Mouse (Mus musculus) MEL (cell line): ENCODE data around the gene Ctdspl. TPM values are rescaled to one million over a fixed set of nuclear protein-coding genes. Genes with fewer than 3 reads are reported as not detected.
A peak's percentile ranks its signal among the peaks of the same experiment; 100 is the strongest.

ENCODE experiments used
- DNase-seq: peaks from one replicate; pipeline ENCODE4 v3.0.0; 2011; ENCODE audit warnings: low read depth, low spot score
- H3K27ac ChIP-seq: 2 replicates; pipeline ENCODE4 v1.5.1; 2012; ENCODE audit warnings: low read depth, mild to moderate bottlenecking, control low read depth, low read length, moderate library complexity; ENCODE audit not compliant: control insufficient read depth
- H3K27me3 ChIP-seq, 2 experiments: fragments of 150-350 bp in 1 of 2; sonication (generic) in 1 of 2; 2 replicates each; pipeline ENCODE4 v1.6.1; 2012; ENCODE audit warnings: low read length in 2 of 2, mild to moderate bottlenecking in 2 of 2, improper control_type of control experiment in 1 of 2, moderate library complexity in 1 of 2; ENCODE audit not compliant: insufficient read depth in 2 of 2, control insufficient read depth in 1 of 2
- H3K36me3 ChIP-seq, 2 experiments: 2 replicates each; pipeline ENCODE4 v1.6.1; 2012 to 2014; ENCODE audit warnings: low read length in 2 of 2, improper control_type of control experiment in 1 of 2, inconsistent platforms in 1 of 2, mild to moderate bottlenecking in 1 of 2; ENCODE audit not compliant: insufficient read depth in 2 of 2, control insufficient read depth in 1 of 2
- H3K4me1 ChIP-seq, 2 experiments: fragments of 150-350 bp in 1 of 2; sonication (generic) in 1 of 2; 2 replicates each; pipeline ENCODE4 v1.6.1; 2012; ENCODE audit warnings: low read length in 2 of 2, improper control_type of control experiment in 1 of 2, mild to moderate bottlenecking in 1 of 2; ENCODE audit not compliant: insufficient read depth in 2 of 2, control insufficient read depth in 1 of 2
- H3K4me3 ChIP-seq, 2 experiments: fragments of 150-350 bp in 1 of 2; sonication (generic) in 1 of 2; 2 replicates each; pipeline ENCODE4 v1.5.1; 2012; ENCODE audit warnings: low read depth in 2 of 2, low read length in 2 of 2, mild to moderate bottlenecking in 2 of 2, moderate library complexity in 2 of 2, control low read depth in 1 of 2, improper control_type of control experiment in 1 of 2; ENCODE audit not compliant: control insufficient read depth in 1 of 2, insufficient read depth in 1 of 2
- H3K79me2 ChIP-seq: 2 replicates; pipeline ENCODE4 v1.6.1; 2012; ENCODE audit warnings: mild to moderate bottlenecking, low read length, moderate library complexity; ENCODE audit not compliant: control insufficient read depth, poor library complexity, insufficient read depth
- H3K9ac ChIP-seq: 2 replicates; pipeline ENCODE4 v1.6.1; 2012; ENCODE audit warnings: low read depth, mild to moderate bottlenecking, control low read depth, low read length, moderate library complexity; ENCODE audit not compliant: control insufficient read depth, poor library complexity, severe bottlenecking
- H3K9me3 ChIP-seq: fragments of 150-350 bp; sonication (generic); replicated peaks from 2 replicates; pipeline ENCODE4 v1.6.1; 2012; ENCODE audit warnings: mild to moderate bottlenecking, low read length, improper control_type of control experiment, moderate library complexity; ENCODE audit not compliant: insufficient read depth
- BHLHE40 ChIP-seq: IDR thresholded peaks from 2 replicates; pipeline ENCODE4 v1.6.1; 2012; ENCODE audit warnings: low read depth, mild to moderate bottlenecking, inconsistent platforms, low read length, improper control_type of control experiment, borderline replicate concordance
- EP300 ChIP-seq, 2 experiments: IDR thresholded peaks; 2 replicates each; pipeline ENCODE4 v1.6.1; 2011; ENCODE audit warnings: improper control_type of control experiment in 2 of 2, low read length in 2 of 2, low read depth in 1 of 2, mild to moderate bottlenecking in 1 of 2
- ETS1 ChIP-seq: IDR thresholded peaks from 2 replicates; pipeline ENCODE4 v1.6.1; 2012; ENCODE audit warnings: low read depth, mild to moderate bottlenecking, inconsistent platforms, low read length, improper control_type of control experiment, moderate library complexity
- GABPA ChIP-seq: IDR thresholded peaks from 2 replicates; pipeline ENCODE4 v1.6.1; 2012; ENCODE audit warnings: low read depth, mild to moderate bottlenecking, inconsistent platforms, low read length, improper control_type of control experiment, moderate library complexity
- GATA1 ChIP-seq: IDR thresholded peaks from 2 replicates; pipeline ENCODE4 v1.6.1; 2011; ENCODE audit warnings: low read depth, low read length, improper control_type of control experiment
- KAT2A ChIP-seq: conservative IDR thresholded peaks from 2 replicates; pipeline ENCODE4 v1.6.1; 2012; ENCODE audit warnings: low read depth, low read length, improper control_type of control experiment, inconsistent platforms
- MAZ ChIP-seq: IDR thresholded peaks from 2 replicates; pipeline ENCODE4 v1.6.1; 2012; ENCODE audit warnings: low read depth, mild to moderate bottlenecking, inconsistent platforms, low read length, improper control_type of control experiment
- MXI1 ChIP-seq: IDR thresholded peaks from 2 replicates; pipeline ENCODE4 v1.6.1; 2011; ENCODE audit warnings: mild to moderate bottlenecking, low read depth, low read length, improper control_type of control experiment
- MYC ChIP-seq: IDR thresholded peaks from 2 replicates; pipeline ENCODE4 v1.6.1; 2011; ENCODE audit warnings: low read depth, mild to moderate bottlenecking, low read length, improper control_type of control experiment, moderate library complexity
- POLR2A ChIP-seq, 2 experiments: IDR thresholded peaks; 2 replicates each; pipeline ENCODE4 v1.6.1; 2011 to 2012; ENCODE audit warnings: low read length in 2 of 2, mild to moderate bottlenecking in 2 of 2, control low read depth in 1 of 2, improper control_type of control experiment in 1 of 2, low read depth in 1 of 2, moderate library complexity in 1 of 2; ENCODE audit not compliant: control insufficient read depth in 1 of 2, insufficient read depth in 1 of 2, poor library complexity in 1 of 2
- POLR2AphosphoS5 ChIP-seq: IDR thresholded peaks from 2 replicates; pipeline ENCODE4 v1.6.1; 2012; ENCODE audit warnings: low read depth, borderline replicate concordance, mild to moderate bottlenecking, inconsistent platforms, low read length, moderate library complexity, mixed read lengths
- SIN3A ChIP-seq: IDR thresholded peaks from 2 replicates; pipeline ENCODE4 v1.6.1; 2012; ENCODE audit warnings: low read length, improper control_type of control experiment, inconsistent platforms
- USF1 ChIP-seq: IDR thresholded peaks from 2 replicates; pipeline ENCODE4 v1.6.1; 2014; ENCODE audit warnings: low read depth, mild to moderate bottlenecking, inconsistent platforms, low read length, improper control_type of control experiment, moderate library complexity
- polyA plus RNA-seq, 2 experiments: library from polyadenylated mRNA; stranded (reverse) in 1 of 2; unstranded in 1 of 2; fragments of >175 nt in 1 of 2; fragments of >200 nt in 1 of 2; gene quantifications; 2 replicates each; pipeline versions ENCODE4 v1.2.1 to v1.2.4; 2012; ENCODE audit warnings: low replicate concordance in 2 of 2, low read depth in 1 of 2; ENCODE audit not compliant: insufficient read length in 2 of 2, insufficient read depth in 1 of 2, missing spikeins in 1 of 2
- total RNA-seq: library from RNA; depleted of rRNA; stranded (reverse); fragments of 300-350 nt; gene quantifications from 2 replicates; pipeline ENCODE4 v1.2.3, GENCODE M21; 2012

Ctdspl gene
- total and polyA plus RNA-seq, 3 experiments, result 15.3 to 20.7 TPM; not detected in 1

GRCm38 (mm10) chr9:119053964-119054576 is 127.8 kb downstream of the Ctdspl start:
- H3K4me1 ChIP-seq, result peaks cover 7 to 15% of the 10 kb centered on the region in 2 experiments; a peak in 3 of 4 replicates
- H3K9ac ChIP-seq, result peak overlapping the region; percentile 69; the same call in 1 of the 2 replicates
- no peak for TF ChIP-seq KAT2A
- peak; percentile 23 to 54; a peak in 3 of 4 replicates for TF ChIP-seq EP300 (IDR thresholded peaks at IDR 0.05; ENCODE audit: low read depth in 1 of 2, low read length in 2 of 2)
- TF ChIP-seq GATA1, result peak; percentile 48
- TF ChIP-seq MXI1, result peak; percentile 48
- TF ChIP-seq USF1, result peak; percentile 41; the same call in 1 of the 2 replicates
- no peak for TF ChIP-seq MAZ
- no peak for TF ChIP-seq POLR2AphosphoS5
- TF ChIP-seq BHLHE40, result 0 out of 2 replicates have a peak, but pooled peaks have one; percentile 23
- TF ChIP-seq ETS1, result 0 out of 2 replicates have a peak, but pooled peaks have one; percentile 30
- TF ChIP-seq POLR2A (IDR thresholded peaks at IDR 0.05; ENCODE audit: control insufficient read depth in 1 of 2, insufficient read depth in 1 of 2, low read depth in 1 of 2, low read length in 2 of 2, poor library complexity in 1 of 2), result no peak
- TF ChIP-seq GABPA, result no peak
- TF ChIP-seq MYC, result no peak
- peak; percentile 33; the same call in 1 of the 2 replicates for TF ChIP-seq SIN3A
- no peaks in the 10 kb centered on the region for H3K9me3 ChIP-seq
- H3K79me2 ChIP-seq, result no peaks in the 10 kb centered on the region; the same call in 1 of the 2 replicates
- peak overlapping the region; percentile 31 for H3K27ac ChIP-seq
- DNase-seq, result peak; percentile 48
- H3K36me3 ChIP-seq, result peaks cover 0 to 12% of the 10 kb centered on the region in 2 experiments; a peak in 2 of 4 replicates
- no peaks in the 10 kb centered on the region for H3K27me3 ChIP-seq
- peak overlapping the region in 1 of 2 experiments; percentile 86; a peak in 1 of 4 replicates for H3K4me3 ChIP-seq

GRCm38 (mm10) chr9:119055336-119055735 is 129.1 kb downstream of the Ctdspl start:
- TF ChIP-seq MXI1, result no peak
- TF ChIP-seq MAZ, result no peak
- TF ChIP-seq, all 39 proteins: peak for 0
- no peaks in the 10 kb centered on the region for H3K9me3 ChIP-seq

More at GRCm38 (mm10) chr9:119055336-119055735, 129.1 kb downstream of the Ctdspl start:
- Histone ChIP-seq H3K9ac (no peak overlapping the region), H3K27ac (no peak overlapping the region), H3K4me1 (peaks cover 7 to 15% of the 10 kb centered on the region in 2 experiments; a peak in 3 of 4 replicates), H3K36me3 (peaks cover 0 to 12% of the 10 kb centered on the region in 2 experiments; a peak in 2 of 4 replicates), H3K27me3 (no peaks in the 10 kb centered on the region), H3K79me2 (no peaks in the 10 kb centered on the region; the same call in 1 of the 2 replicates), H3K4me3 (no peak overlapping the region)
- DNase-seq, result no peak
